Mouse (Mus musculus) thymus, postnatal 14 days (tissue): ENCODE measurements around the gene Gm20388.
"Not testable (repeated sequence)": the region's sequence is repeated elsewhere in the genome, so short reads cannot be mapped to it uniquely, and the experiment has no call there.

Source experiments
- DNase-seq: peaks from one replicate; pipeline ENCODE4 v3.0.0; 2021

Gm20388 gene

GRCm38 (mm10) chr8:124019782-124020181 is 4109.1 kb downstream of the Gm20388 start:
- DNase-seq: peak; percentile 26

GRCm38 (mm10) chr8:124020439-124021236 is 4110.0 kb downstream of the Gm20388 start:
- DNase-seq: peak; percentile 79

GRCm38 (mm10) chr8:124021237-124022227 is 4110.9 kb downstream of the Gm20388 start, which contains the start of the genes Taf5l and Urb2:
Gene Taf5l (minus strand): TSS chr8:124021397.
Gene Urb2 (plus strand): TSS chr8:124021508.
- DNase-seq: peak; percentile 97

GRCm38 (mm10) chr8:124026265-124026664 is 4115.6 kb downstream of the Gm20388 start:
- not testable (repeated sequence) for DNase-seq

- DNase-seq: no peak
Measured at GRCm38 (mm10) chr8:124027831-124028230, 4117.2 kb downstream of the Gm20388 start.

- peak; percentile 22 for DNase-seq
Measured at GRCm38 (mm10) chr8:124033400-124033799, 4122.8 kb downstream of the Gm20388 start.

- no peak for DNase-seq
Measured at GRCm38 (mm10) chr8:124038121-124038520, 4127.5 kb downstream of the Gm20388 start.

- no peak for DNase-seq
Measured at GRCm38 (mm10) chr8:124039351-124039750, 4128.7 kb downstream of the Gm20388 start.

- DNase-seq: no peak
Measured at GRCm38 (mm10) chr8:124042201-124042600, 4131.6 kb downstream of the Gm20388 start.

GRCm38 (mm10) chr8:124044421-124044820 is 4133.8 kb downstream of the Gm20388 start:
- no peak for DNase-seq

- no peak for DNase-seq
Measured at GRCm38 (mm10) chr8:124044931-124045330, 4134.3 kb downstream of the Gm20388 start.

GRCm38 (mm10) chr8:124045856-124046255 is 4135.2 kb downstream of the Gm20388 start:
- no peak for DNase-seq

- peak; percentile 81 for DNase-seq
Measured at GRCm38 (mm10) chr8:124052110-124052509, 4141.5 kb downstream of the Gm20388 start.

- no peak for DNase-seq
Measured at GRCm38 (mm10) chr8:124052568-124052967, 4141.9 kb downstream of the Gm20388 start.

- DNase-seq: peak; percentile 78
Measured at GRCm38 (mm10) chr8:124056832-124057655, 4146.4 kb downstream of the Gm20388 start.

- DNase-seq: peak; percentile 65
Measured at GRCm38 (mm10) chr8:124066325-124067058, 4155.9 kb downstream of the Gm20388 start.

GRCm38 (mm10) chr8:124067059-124067750 is 4156.6 kb downstream of the Gm20388 start:
- no peak for DNase-seq

GRCm38 (mm10) chr8:124070363-124071324 is 4160.0 kb downstream of the Gm20388 start:
- DNase-seq: peak; percentile 54

GRCm38 (mm10) chr8:124075977-124076376 is 4165.3 kb downstream of the Gm20388 start:
- DNase-seq: peak; percentile 62

- peak; percentile 66 for DNase-seq
Measured at GRCm38 (mm10) chr8:124076416-124076815, 4165.8 kb downstream of the Gm20388 start.
